Mouse (Mus musculus) adrenal gland, postnatal 36 days (tissue): Measurements from ENCODE around the gene C2cd4c. TPM values are rescaled to one million over a fixed set of nuclear protein-coding genes. Genes with fewer than 3 reads are reported as not detected.

ENCODE experiments used
- DNase-seq, 2 experiments: peaks; one replicate each; pipeline ENCODE4 v3.0.0; 2021; ENCODE audit warnings: mixed read lengths in 1 of 2
- total RNA-seq, 2 experiments: library from RNA; stranded (reverse); gene quantifications; 2 replicates each; pipeline ENCODE4 v1.2.3; 2021

C2cd4c gene
- total RNA-seq, 2 experiments from 2014 or later: 0.16 to 0.30 TPM

- DNase-seq: no peak
Observed at GRCm38 (mm10) chr10:79578891-79579290, 34.9 kb downstream of the C2cd4c start.

- DNase-seq: no peak
Observed at GRCm38 (mm10) chr10:79578276-79578675, 35.5 kb downstream of the C2cd4c start.

GRCm38 (mm10) chr10:79577376-79577775, 36.4 kb downstream of the C2cd4c start:
- no peak for DNase-seq

- DNase-seq: no peak
Observed at GRCm38 (mm10) chr10:79575754-79576153, 38.1 kb downstream of the C2cd4c start.

GRCm38 (mm10) chr10:79574796-79575195, 39.0 kb downstream of the C2cd4c start:
- DNase-seq: no peak

- peak in 1 of 2 experiments; percentile 20 for DNase-seq
Observed at GRCm38 (mm10) chr10:79574350-79574749, 39.5 kb downstream of the C2cd4c start.

- no peak for DNase-seq
Observed at GRCm38 (mm10) chr10:79573611-79574010, 40.2 kb downstream of the C2cd4c start.

GRCm38 (mm10) chr10:79571314-79571713, 42.5 kb downstream of the C2cd4c start:
- no peak for DNase-seq

- no peak for DNase-seq
Observed at GRCm38 (mm10) chr10:79569921-79570320, 43.9 kb downstream of the C2cd4c start.

- DNase-seq: no peak
Observed at GRCm38 (mm10) chr10:79559716-79560115, 54.1 kb downstream of the C2cd4c start.

- no peak for DNase-seq
Observed at GRCm38 (mm10) chr10:79557496-79557895, 56.3 kb downstream of the C2cd4c start.

- no peak for DNase-seq
Observed at GRCm38 (mm10) chr10:79556951-79557350, 56.9 kb downstream of the C2cd4c start.

Other genes starting within 250 kb of the C2cd4c start
- gene Vmn2r83, start 145.3 kb downstream of the C2cd4c start, total RNA-seq: not detected
- gene Plpp2, start 80.2 kb downstream of the C2cd4c start, total RNA-seq: 10 to 100 TPM; 20.2 to 38.2 TPM
- 10 to 100 TPM; 30.4 to 33.4 TPM for gene Mier2, start 58.8 kb downstream of the C2cd4c start, total RNA-seq
- not detected for gene Theg, start 26.7 kb downstream of the C2cd4c start, total RNA-seq
- 1 to 10 TPM; 3.0 to 5.2 TPM for gene Shc2, start 23.9 kb upstream of the C2cd4c start, total RNA-seq
- gene Odf3l2, start 31.7 kb upstream of the C2cd4c start, total RNA-seq: not detected
- not detected for gene Madcam1, start 50.5 kb upstream of the C2cd4c start, total RNA-seq
- gene Tpgs1, start 55.3 kb upstream of the C2cd4c start, total RNA-seq: 10 to 100 TPM; 31.6 to 39.0 TPM
- gene Cdc34, start 68.2 kb upstream of the C2cd4c start, total RNA-seq: 10 to 100 TPM; 75.0 to 79.9 TPM
- gene Gzmm, start 75.0 kb upstream of the C2cd4c start, total RNA-seq: 1 to 10 TPM in 1 of 2 experiments, under 1 TPM in 1; 0.86 to 1.0 TPM
- 100 to 1,000 TPM; 558 to 568 TPM for gene Bsg, start 90.5 kb upstream of the C2cd4c start, total RNA-seq
- gene Hcn2, start 102.6 kb upstream of the C2cd4c start, total RNA-seq: 1 to 10 TPM; 4.3 to 6.0 TPM
- gene Polrmt, start 132.6 kb upstream of the C2cd4c start, total RNA-seq: 10 to 100 TPM; 51.1 to 58.0 TPM
- not detected for gene Fgf22, start 141.1 kb upstream of the C2cd4c start, total RNA-seq
- gene Rnf126, start 152.9 kb upstream of the C2cd4c start, total RNA-seq: 10 to 100 TPM; 53.0 to 55.2 TPM
- gene Fstl3, start 163.2 kb upstream of the C2cd4c start, total RNA-seq: 10 to 100 TPM; 11.3 to 22.9 TPM
- gene Prss57, start 176.9 kb upstream of the C2cd4c start, total RNA-seq: not detected
- 10 to 100 TPM; 75.4 to 93.7 TPM for gene Palm, start 179.5 kb upstream of the C2cd4c start, total RNA-seq
- gene Misp, start 207.0 kb upstream of the C2cd4c start, total RNA-seq: under 1 TPM in 1 of 2 experiments, not detected in 1; 0.43 TPM
- gene Ptbp1, start 240.4 kb upstream of the C2cd4c start, total RNA-seq: 100 to 1,000 TPM; 257 to 299 TPM